Comparison of ENCODE assay signal across 8 mouse cellular contexts in genomic region chr13:23622175-23622671, GRCm38 (mm10). TPM values are rescaled to one million over a fixed set of nuclear protein-coding genes. Genes with fewer than 3 reads are reported as not detected.
DNase-seq lines count a peak whose midpoint lies in the region; ATAC-seq and TF ChIP-seq lines count a peak whose summit lies in the region.
"Not testable (repeated sequence)": the region's sequence is repeated elsewhere in the genome, so short reads cannot be mapped to it uniquely, and the experiment has no call there.

Hist1h1e (minus strand) TSS chr13:23622558.

- H3K4me1 ChIP-seq in hindbrain, postnatal 0 days (ENCODE audit: insufficient read depth, low read length) = not testable (repeated sequence)

- intact Hi-C loops in gastrocnemius, adult 2 months (cut with DNase I) = loop anchor here (2.0 to 5.0 kb wide), 6 partner anchors 40 to 1580 kb away; partner anchors contain the start of genes Hist1h1a, Hist1h1c, Hist1h1t and Hist1h2ac
- intact Hi-C loops in left cerebral cortex, adult 2 months (cut with DNase I) = loop anchor here (2.0 to 10.0 kb wide), 4 partner anchors 75 to 1869 kb away; partner anchors contain the start of genes Hist1h1b, Hist1h1c, Hist1h1t and Hist1h2ak

- ATAC-seq in hindbrain, postnatal 0 days = peak; percentile 95
- peak; percentile 73 for ATAC-seq in megakaryocyte, adult 5-6 weeks (ENCODE audit: poor library complexity, severe bottlenecking)

- H3K4me3 ChIP-seq in gastrocnemius, adult 2 months = peak within 1 kb of the TSS; percentile 89
- H3K4me3 ChIP-seq in hindbrain, postnatal 0 days (ENCODE audit: low read length) = peak within 1 kb of the TSS; percentile 59
- H3K4me3 ChIP-seq in left cerebral cortex, adult 2 months = peak within 1 kb of the TSS; percentile 76

- H3K36me3 ChIP-seq in hindbrain, postnatal 0 days (ENCODE audit: insufficient read depth, low read length) = not testable (repeated sequence)

- peak within 1 kb of the TSS; percentile 92 for H3K4me2 ChIP-seq in hindbrain, postnatal 0 days (ENCODE audit: low read depth, low read length)

- peak; percentile 64 for DNase-seq in T-cell, adult 2 months (ENCODE audit: low spot score)
- DNase-seq in cerebellum, postnatal 4 days (ENCODE audit: low spot score in 2 of 2) = peak; percentile 71 to 90
- peak; percentile 95 for DNase-seq in gastrocnemius, adult 2 months
- DNase-seq in hindbrain, postnatal 0 days (ENCODE audit: low spot score) = peak; percentile 94
- peak; percentile 86 to 88 for DNase-seq in left cerebral cortex, adult 2 months (ENCODE audit: extremely low spot score in 1 of 2, low spot score in 2 of 2)
- DNase-seq in right cerebral cortex, adult 2 months (ENCODE audit: low spot score in 2 of 2) = peak; percentile 84 to 88
- peak; percentile 91 for DNase-seq in urinary bladder, postnatal 14 days (ENCODE audit: low spot score)

- not testable (repeated sequence) for TF ChIP-seq CTCF in gastrocnemius, adult 2 months (IDR thresholded peaks at IDR 0.05); left cerebral cortex, adult 2 months (IDR thresholded peaks at IDR 0.05)
- TF ChIP-seq CTCF in hindbrain, postnatal 0 days (IDR thresholded peaks at IDR 0.05; ENCODE audit: low read depth) = peak; percentile 10; the same call in 1 of the 2 replicates

- H3K9ac ChIP-seq in hindbrain, postnatal 0 days (replicated peaks; ENCODE audit: low read length) = peak within 1 kb of the TSS; percentile 72

- not testable (repeated sequence) for H3K27me3 ChIP-seq in hindbrain, postnatal 0 days (ENCODE audit: insufficient read depth, low read length)

- peak within 1 kb of the TSS; percentile 92 for H3K27ac ChIP-seq in gastrocnemius, adult 2 months
- H3K27ac ChIP-seq in hindbrain, postnatal 0 days = peak within 1 kb of the TSS; percentile 95
- H3K27ac ChIP-seq in left cerebral cortex, adult 2 months = peak within 1 kb of the TSS; percentile 90

- under 1% methylated on average over 53 of the region's 53 CpGs for WGBS in hindbrain, postnatal 0 days

- not testable (repeated sequence) for H3K9me3 ChIP-seq in hindbrain, postnatal 0 days (ENCODE audit: low read length)

RNA-seq across cellular contexts. Expression of gene Hist1h1e, which starts in this region (rescaled TPM):
- total RNA-seq in gastrocnemius, adult 2 months (2021) = 10 to 100 TPM; 29.1 to 34.0 TPM
- 281 and 348 TPM in 2 replicates for total RNA-seq in hindbrain, postnatal 0 days (2014; rRNA removed)
- polyA plus RNA-seq in hindbrain, postnatal 0 days (2015; fragmentation: Nextera tagmentation; extraction: Ambion mirVana) = 20.1 and 21.9 TPM in 2 replicates
- 10 to 100 TPM; 53.2 to 57.3 TPM for total RNA-seq in left cerebral cortex, adult 2 months (2021)
- total RNA-seq in megakaryocyte, adult 5-6 weeks (2015) = 408 and 475 TPM in 2 replicates
- 457 and 467 TPM in 2 replicates for total RNA-seq in megakaryocyte, adult 5-6 weeks (2017)

Comparison
In these comparisons a context has a peak if more than half of its experiments do, and no peak if none do; other contexts are left out.
1. Peak in every context shown above with its lines: DNase-seq, ATAC-seq, H3K4me3 ChIP-seq and H3K27ac ChIP-seq.